Mouse (Mus musculus): ENCODE measurements around the gene Acox3.

Acox3 gene

GRCm38 (mm10) chr5:35652319-35652718 is 69.5 kb downstream of the Acox3 start:
- DNase-seq (ENCODE audit: low read depth): no peak

- no peak for DNase-seq (ENCODE audit: low read depth)
Observed at GRCm38 (mm10) chr5:35652872-35653271, 70.0 kb downstream of the Acox3 start.

GRCm38 (mm10) chr5:35653743-35654395 is 71.0 kb downstream of the Acox3 start:
- no peak for DNase-seq (ENCODE audit: low read depth)

- DNase-seq (ENCODE audit: low read depth): no peak
Observed at GRCm38 (mm10) chr5:35655753-35656485, 73.1 kb downstream of the Acox3 start.

GRCm38 (mm10) chr5:35659503-35659902 is 76.7 kb downstream of the Acox3 start:
- DNase-seq (ENCODE audit: low read depth): no peak

GRCm38 (mm10) chr5:35661210-35661609 is 78.4 kb downstream of the Acox3 start:
- DNase-seq (ENCODE audit: low read depth): no peak

GRCm38 (mm10) chr5:35662021-35662545 is 79.2 kb downstream of the Acox3 start:
- no peak for DNase-seq (ENCODE audit: low read depth)
